Mouse (Mus musculus) myocyte (in vitro differentiated cells): ENCODE measurements around the gene Atg13. TPM values are rescaled to one million over a fixed set of nuclear protein-coding genes. Genes with fewer than 3 reads are reported as not detected.

ENCODE experiments used
- H3K27me3 ChIP-seq: one replicate; pipeline ENCODE4 v1.6.1; 2011; ENCODE audit not compliant: control insufficient read depth, insufficient read depth, insufficient read length
- H3K36me3 ChIP-seq: one replicate; pipeline ENCODE4 v1.6.1; 2011; ENCODE audit not compliant: control insufficient read depth, insufficient read depth
- H3K4me2 ChIP-seq: one replicate; pipeline ENCODE4 v1.6.1; 2011; ENCODE audit warnings: low read depth, control low read depth
- H3K4me3 ChIP-seq: one replicate; pipeline ENCODE4 v1.5.1; 2011; ENCODE audit warnings: mild to moderate bottlenecking, control low read depth, moderate library complexity
- H3K79me2 ChIP-seq: one replicate; pipeline ENCODE4 v1.6.1; 2011; ENCODE audit not compliant: control insufficient read depth, insufficient read depth
- H3ac ChIP-seq: one replicate; pipeline ENCODE4 v1.6.1; 2011; ENCODE audit not compliant: control insufficient read depth, insufficient read length
- CEBPB ChIP-seq: IDR thresholded peaks from 2 replicates; pipeline ENCODE4 v1.6.1; 2011; ENCODE audit warnings: mild to moderate bottlenecking, moderate library complexity; ENCODE audit not compliant: poor library complexity, insufficient read depth, severe bottlenecking
- E2F4 ChIP-seq: IDR thresholded peaks from one replicate; pipeline ENCODE4 v1.6.1; 2011; ENCODE audit warnings: mild to moderate bottlenecking, control low read depth, moderate library complexity; ENCODE audit not compliant: insufficient read depth
- MAX ChIP-seq: IDR thresholded peaks from one replicate; pipeline ENCODE4 v1.6.1; 2011; ENCODE audit warnings: low read depth, mild to moderate bottlenecking, control low read depth
- MYOD1 ChIP-seq, 3 experiments: IDR thresholded peaks; one replicate each; pipeline ENCODE4 v1.6.1; 2011; ENCODE audit warnings: control low read depth in 2 of 3, low read depth in 2 of 3, mild to moderate bottlenecking in 2 of 3, moderate library complexity in 1 of 3; ENCODE audit not compliant: insufficient read length in 2 of 3, control insufficient read depth in 1 of 3
- MYOG ChIP-seq, 3 experiments: IDR thresholded peaks; one replicate each; pipeline ENCODE4 v1.6.1; 2011; ENCODE audit warnings: control low read depth in 2 of 3, low read depth in 2 of 3, mild to moderate bottlenecking in 2 of 3; ENCODE audit not compliant: insufficient read length in 2 of 3, control insufficient read depth in 1 of 3, insufficient read depth in 1 of 3
- POLR2A ChIP-seq: IDR thresholded peaks from one replicate; pipeline ENCODE4 v1.6.1; 2011; ENCODE audit warnings: low read depth, mild to moderate bottlenecking, control low read depth, moderate library complexity; ENCODE audit not compliant: insufficient read length
- POLR2AphosphoS2 ChIP-seq: IDR thresholded peaks from one replicate; pipeline ENCODE4 v1.6.1; 2011; ENCODE audit warnings: low read depth, control low read depth; ENCODE audit not compliant: insufficient read length
- REST ChIP-seq: IDR thresholded peaks from one replicate; pipeline ENCODE4 v1.6.1; 2011; ENCODE audit warnings: mild to moderate bottlenecking, control low read depth, moderate library complexity; ENCODE audit not compliant: insufficient read depth, insufficient read length
- SRF ChIP-seq: IDR thresholded peaks from one replicate; pipeline ENCODE4 v1.6.1; 2011; ENCODE audit warnings: low read depth; ENCODE audit not compliant: control insufficient read depth, insufficient read length
- TCF12 ChIP-seq: IDR thresholded peaks from one replicate; pipeline ENCODE4 v1.6.1; 2011; ENCODE audit warnings: mild to moderate bottlenecking, control low read depth; ENCODE audit not compliant: poor library complexity, insufficient read depth, severe bottlenecking
- TCF3 ChIP-seq: IDR thresholded peaks from one replicate; pipeline ENCODE4 v1.6.1; 2011; ENCODE audit warnings: low read depth, control low read depth; ENCODE audit not compliant: insufficient read length
- USF1 ChIP-seq: IDR thresholded peaks from one replicate; pipeline ENCODE4 v1.6.1; 2011; ENCODE audit warnings: low read depth, mild to moderate bottlenecking, control low read depth, moderate library complexity
- polyA plus RNA-seq: library from polyadenylated mRNA; unstranded; fragments of >200 nt; fragmentation: generic; extraction: Trizol; gene quantifications from one replicate; pipeline ENCODE4 v1.2.1, GENCODE M21; 2012; ENCODE audit warnings: missing spikeins

The Atg13 gene
- polyA plus RNA-seq, 1 experiment: 29.7 TPM

DNA sequence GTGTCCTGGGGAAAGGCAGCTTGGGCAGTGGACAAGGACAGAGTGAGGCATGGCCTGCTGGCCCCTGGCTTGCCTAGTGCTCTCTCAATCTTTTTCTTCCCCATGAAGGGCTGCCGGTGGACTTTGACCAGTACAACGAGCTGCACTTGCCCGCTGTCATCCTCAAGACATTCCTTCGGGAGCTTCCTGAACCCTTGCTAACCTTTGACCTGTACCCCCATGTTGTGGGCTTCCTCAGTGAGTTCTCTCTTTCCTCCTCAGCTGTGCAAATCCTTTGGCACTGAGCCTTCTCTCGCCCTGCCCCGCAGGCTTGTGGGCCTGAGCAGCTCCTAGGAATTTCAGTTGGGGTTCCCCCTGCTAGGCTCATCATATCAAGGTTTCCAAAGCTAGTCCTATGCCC, 40.3 kb downstream of the Atg13 start:
- no peak for TF ChIP-seq TCF12
- TF ChIP-seq SRF: no peak
- TF ChIP-seq MAX: no peak
- TF ChIP-seq REST: no peak
- TF ChIP-seq CEBPB: no peak
- Histone ChIP-seq H3K27me3 (no peaks in the 10 kb centered on the region), H3K36me3 (peaks cover 50% of the 10 kb centered on the region), H3K4me2 (no peak overlapping the region), H3ac (no peak overlapping the region), H3K79me2 (no peaks in the 10 kb centered on the region), H3K4me3 (no peak overlapping the region)

DNA sequence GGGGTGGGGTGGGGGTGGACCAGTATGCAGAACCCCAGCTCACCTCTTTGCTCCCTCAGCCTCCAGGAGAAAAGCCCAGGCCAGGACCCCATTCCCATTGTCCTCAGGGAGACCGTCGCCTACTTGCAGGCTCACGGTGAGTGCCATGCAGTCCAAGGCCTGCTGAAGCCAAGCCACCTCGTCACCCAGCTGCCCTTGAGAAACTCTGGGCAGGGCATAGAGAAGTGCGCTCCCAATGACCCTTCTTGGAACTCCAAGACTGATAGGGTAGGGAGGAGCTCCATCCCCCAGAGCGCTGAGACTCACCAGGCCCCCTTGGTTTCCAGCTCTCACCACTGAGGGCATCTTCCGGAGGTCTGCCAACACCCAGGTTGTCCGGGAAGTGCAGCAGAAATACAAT, 41.0 kb downstream of the Atg13 start:
- Histone ChIP-seq H3K27me3 (no peaks in the 10 kb centered on the region), H3K4me3 (no peak overlapping the region), H3K36me3 (peaks cover 52% of the 10 kb centered on the region), H3K79me2 (no peaks in the 10 kb centered on the region), H3K4me2 (no peak overlapping the region), H3ac (no peak overlapping the region)
- TF ChIP-seq E2F4 (no peak), MYOG (IDR thresholded peaks at IDR 0.05; ENCODE audit: control insufficient read depth in 1 of 3, insufficient read depth in 1 of 3, insufficient read length in 2 of 3, low read depth in 2 of 3) (no peak), CEBPB (no peak), SRF (no peak), REST (no peak)

- no peak for TF ChIP-seq SRF
- TF ChIP-seq MYOD1 (IDR thresholded peaks at IDR 0.05; ENCODE audit: control insufficient read depth in 1 of 3, insufficient read length in 2 of 3, low read depth in 2 of 3): no peak
- no peak for TF ChIP-seq POLR2A
- no peak for TF ChIP-seq POLR2AphosphoS2
- TF ChIP-seq USF1: no peak
- TF ChIP-seq E2F4: no peak
- no peak for TF ChIP-seq CEBPB
- no peak for TF ChIP-seq TCF12
- H3ac ChIP-seq: no peak overlapping the region
- peaks cover 58% of the 10 kb centered on the region for H3K36me3 ChIP-seq
- no peak overlapping the region for H3K4me2 ChIP-seq
- no peaks in the 10 kb centered on the region for H3K27me3 ChIP-seq
- H3K4me3 ChIP-seq: no peak overlapping the region
- no peaks in the 10 kb centered on the region for H3K79me2 ChIP-seq
Observed at GRCm38 (mm10) chr2:91667747-91668146, 42.6 kb downstream of the Atg13 start.

DNA sequence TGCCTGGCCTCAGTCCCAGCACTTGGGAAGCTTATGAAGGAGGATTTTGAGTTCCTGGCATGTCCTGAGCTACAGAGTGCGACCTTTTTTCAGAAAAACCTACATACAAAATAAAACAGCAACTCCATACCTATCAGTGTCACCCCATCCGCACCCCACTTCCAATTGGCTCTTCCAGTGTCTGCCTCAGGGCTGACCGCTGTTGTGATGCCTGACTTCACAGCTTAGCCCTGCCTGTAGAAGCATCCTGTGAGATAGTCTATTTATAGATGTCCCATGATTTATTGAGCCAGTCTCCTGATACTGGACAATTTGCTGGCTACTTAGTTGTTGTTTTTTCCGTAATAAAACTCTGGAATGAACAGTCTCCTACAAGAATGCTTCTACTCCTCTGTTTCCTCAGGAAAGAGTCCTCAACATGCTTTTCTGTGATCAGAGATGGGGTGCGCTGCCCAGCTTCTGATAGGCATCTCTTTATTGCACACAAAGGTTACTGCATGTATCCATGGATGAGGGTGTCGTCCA, 43.9 kb downstream of the Atg13 start:
- Histone ChIP-seq H3K4me3 (no peak overlapping the region), H3K4me2 (no peak overlapping the region), H3K79me2 (no peaks in the 10 kb centered on the region), H3ac (no peak overlapping the region), H3K36me3 (peaks cover 70% of the 10 kb centered on the region), H3K27me3 (no peaks in the 10 kb centered on the region)
- TF ChIP-seq TCF3 (no peak), CEBPB (no peak)

DNA sequence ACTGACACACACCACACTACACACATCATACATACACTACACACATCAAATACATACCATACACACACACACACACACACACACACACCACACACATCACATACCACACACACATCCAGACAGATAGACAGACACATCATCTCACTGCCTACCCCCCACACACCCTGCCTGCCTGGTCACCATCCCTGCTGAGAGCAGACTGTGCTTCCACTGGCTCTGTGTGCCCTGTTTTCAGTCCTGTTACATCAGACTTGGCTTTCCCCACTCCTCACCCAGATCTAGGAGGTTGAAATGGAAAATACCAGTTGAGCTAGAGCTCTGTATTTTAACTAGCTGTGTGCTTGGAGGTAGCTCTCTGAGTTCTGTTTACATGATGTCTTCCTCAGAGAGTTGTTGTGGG, 45.6 kb downstream of the Atg13 start:
- no peaks in the 10 kb centered on the region for H3K27me3 ChIP-seq
- H3ac ChIP-seq: no peak overlapping the region
- H3K4me2 ChIP-seq: peak overlapping the region; percentile 20
- no peaks in the 10 kb centered on the region for H3K79me2 ChIP-seq
- TF ChIP-seq POLR2A: peak; percentile 81
- TF ChIP-seq TCF3: no peak
- TF ChIP-seq MAX: no peak
- no peak for TF ChIP-seq MYOD1 (IDR thresholded peaks at IDR 0.05; ENCODE audit: control insufficient read depth in 1 of 3, insufficient read length in 2 of 3, low read depth in 2 of 3)
- TF ChIP-seq MYOG (IDR thresholded peaks at IDR 0.05; ENCODE audit: control insufficient read depth in 1 of 3, insufficient read depth in 1 of 3, insufficient read length in 2 of 3, low read depth in 2 of 3): peak in 1 of 3 experiments; percentile 23
- TF ChIP-seq SRF: no peak
- TF ChIP-seq TCF12: no peak
- TF ChIP-seq E2F4: no peak
- no peak for TF ChIP-seq USF1
- TF ChIP-seq REST: no peak
- peak; percentile 87 for TF ChIP-seq POLR2AphosphoS2
- peak; percentile 81; the same call in 1 of the 2 replicates for TF ChIP-seq CEBPB
- H3K36me3 ChIP-seq: peaks cover 60% of the 10 kb centered on the region
- H3K4me3 ChIP-seq: no peak overlapping the region

DNA sequence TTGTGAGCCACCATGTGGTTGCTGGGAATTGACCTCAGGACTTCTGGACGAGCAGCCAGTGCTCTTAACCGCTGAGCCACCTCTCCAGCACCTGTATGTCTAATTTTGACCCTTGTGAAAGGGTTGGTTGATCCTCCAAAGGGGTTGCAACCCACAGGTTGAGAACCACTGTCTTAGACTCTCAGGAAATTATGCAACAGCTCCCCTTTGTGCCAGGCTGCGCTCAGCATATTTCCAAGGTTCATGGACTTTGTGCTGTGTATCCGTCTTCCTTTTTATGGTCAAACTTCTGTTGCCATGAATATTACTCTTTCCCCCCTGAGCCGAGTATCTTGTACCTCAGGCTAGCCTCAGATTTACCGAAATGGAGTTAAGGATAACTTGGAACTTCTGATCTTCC, 49.4 kb downstream of the Atg13 start:
- no peaks in the 10 kb centered on the region for H3K27me3 ChIP-seq
- no peak overlapping the region for H3K4me3 ChIP-seq
- no peak overlapping the region for H3ac ChIP-seq
- H3K79me2 ChIP-seq: no peaks in the 10 kb centered on the region
- peaks cover 49% of the 10 kb centered on the region for H3K36me3 ChIP-seq
- TF ChIP-seq MYOD1 (IDR thresholded peaks at IDR 0.05; ENCODE audit: control insufficient read depth in 1 of 3, insufficient read length in 2 of 3, low read depth in 2 of 3) (no peak), MAX (no peak), SRF (no peak), USF1 (no peak), TCF3 (no peak), MYOG (IDR thresholded peaks at IDR 0.05; ENCODE audit: control insufficient read depth in 1 of 3, insufficient read depth in 1 of 3, insufficient read length in 2 of 3, low read depth in 2 of 3) (no peak), POLR2A (no peak), CEBPB (no peak), POLR2AphosphoS2 (no peak), E2F4 (no peak), REST (no peak), TCF12 (no peak)
- no peak overlapping the region for H3K4me2 ChIP-seq
